Mouse (Mus musculus) thymus, adult 2 months (tissue): ENCODE measurements around the gene Map3k20.

Source experiments
- CTCF ChIP-seq: fragments of 200-500 bp; IDR thresholded peaks from 2 replicates; pipeline ENCODE4 v1.5.1; 2012; ENCODE audit warnings: mild to moderate bottlenecking, control low read depth, low read length, moderate library complexity, borderline replicate concordance; ENCODE audit not compliant: control insufficient read depth, poor library complexity, insufficient read depth; ENCODE audit errors: extremely low read depth
- POLR2A ChIP-seq: fragments of 200-500 bp; IDR thresholded peaks from 2 replicates; pipeline ENCODE4 v1.6.1; 2012; ENCODE audit warnings: mild to moderate bottlenecking, low read length, control low read depth, moderate library complexity; ENCODE audit not compliant: control insufficient read depth, poor library complexity, insufficient read depth; ENCODE audit errors: extremely low read depth

- TF ChIP-seq POLR2A (no peak), CTCF (no peak)
These were observed 114.2 kb downstream of the Map3k20 start for GRCm38 (mm10) chr2:72399469-72400195.
